Mouse (Mus musculus) hindbrain, embryonic 15.5 days (tissue): ENCODE data around the gene Kbtbd2. TPM values are rescaled to one million over a fixed set of nuclear protein-coding genes. Genes with fewer than 3 reads are reported as not detected.

Source experiments
- ATAC-seq: fragments of 200-750 bp; cut with Nextera tagmentation; 2 replicates; pipeline ENCODE4 v1.8.0; 2017; ENCODE audit warnings: low read depth, moderate number of reproducible peaks, moderate TSS enrichment; ENCODE audit not compliant: low FRiP score
- H3K27ac ChIP-seq: fragments of 300-500 bp; sonication (generic); replicated peaks from 2 replicates; pipeline ENCODE4 v1.5.1; 2015; ENCODE audit warnings: mild to moderate bottlenecking, inconsistent platforms
- H3K27me3 ChIP-seq: fragments of 300-500 bp; sonication (generic); 2 replicates; pipeline ENCODE4 v1.6.1; 2015; ENCODE audit warnings: control low read depth, inconsistent platforms
- H3K36me3 ChIP-seq: fragments of 300-500 bp; sonication (generic); 2 replicates; pipeline ENCODE4 v1.6.1; 2015; ENCODE audit warnings: control low read depth, inconsistent platforms
- H3K4me1 ChIP-seq: fragments of 300-500 bp; sonication (generic); replicated peaks from 2 replicates; pipeline ENCODE4 v1.6.1; 2015; ENCODE audit warnings: control low read depth, inconsistent platforms
- H3K4me2 ChIP-seq: fragments of 300-500 bp; sonication (generic); 2 replicates; pipeline ENCODE4 v1.6.1; 2015; ENCODE audit warnings: moderate library complexity, mild to moderate bottlenecking, inconsistent platforms
- H3K4me3 ChIP-seq: fragments of 300-500 bp; sonication (generic); 2 replicates; pipeline ENCODE4 v1.5.1; 2015; ENCODE audit warnings: mild to moderate bottlenecking, inconsistent platforms
- H3K9ac ChIP-seq: fragments of 300-500 bp; sonication (generic); 2 replicates; pipeline ENCODE4 v1.6.1; 2015; ENCODE audit warnings: inconsistent platforms
- H3K9me3 ChIP-seq: fragments of 300-500 bp; sonication (generic); 2 replicates; pipeline ENCODE4 v1.6.1; 2016; ENCODE audit warnings: control low read depth, inconsistent platforms
- WGBS: fragments of 180-500 bp; shearing (Covaris S2); methylation state at CpG from one replicate; pipeline ENCODE4 v1.1.7; 2015; 5-methylcytosine and 5-hydroxymethylcytosine counted together
- polyA plus RNA-seq: library from polyadenylated mRNA; unstranded; fragments of >200 nt; fragmentation: Nextera tagmentation; extraction: Ambion mirVana; gene quantifications from 2 replicates; pipeline ENCODE4 v1.2.1, GENCODE M21; 2015

The Kbtbd2 gene
- polyA plus RNA-seq, 1 experiment from 2014 or later = 32.0 TPM

DNA sequence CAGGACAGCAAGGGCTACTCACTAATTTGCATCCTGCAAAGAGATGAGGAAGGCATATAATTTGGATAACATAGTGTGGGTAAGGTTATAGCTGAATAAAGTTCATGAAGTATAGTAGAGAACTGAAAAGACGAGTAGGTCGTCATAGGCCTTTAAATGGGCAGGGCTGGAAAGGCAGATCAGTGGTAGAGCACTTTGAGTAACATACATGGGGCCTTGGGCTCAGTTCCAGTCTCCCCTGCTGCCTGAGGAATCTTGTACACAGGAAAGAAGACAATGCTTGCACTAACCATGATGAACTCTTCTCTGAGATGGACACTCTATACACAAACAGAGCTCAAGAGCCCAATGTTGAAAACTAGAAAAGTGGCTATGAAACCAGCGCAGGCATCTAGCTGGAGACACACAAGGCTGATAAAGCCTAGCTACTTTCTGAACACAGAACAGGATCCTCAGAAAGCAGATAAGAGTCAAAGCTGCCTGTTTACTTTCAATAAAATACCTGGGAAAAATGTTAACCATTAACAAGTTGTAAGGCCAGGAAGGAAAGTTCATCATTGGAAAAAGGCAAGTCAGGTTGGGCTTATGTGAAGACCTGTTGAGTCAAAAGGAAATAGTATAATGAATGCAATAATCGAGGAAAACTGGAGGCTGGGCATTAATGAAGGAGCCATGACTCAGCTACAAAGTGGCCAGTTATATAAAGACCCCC is 13.9 kb downstream of the Kbtbd2 start:
- Histone ChIP-seq H3K9me3 (no peaks in the 10 kb centered on the region), H3K27ac (no peak overlapping the region), H3K4me1 (0 out of 2 replicates have a peak, but pooled peaks cover 4% of the 10 kb centered on the region), H3K36me3 (peaks cover 22% of the 10 kb centered on the region), H3K27me3 (no peaks in the 10 kb centered on the region), H3K4me2 (no peak overlapping the region), H3K9ac (no peak overlapping the region), H3K4me3 (no peak overlapping the region)
- WGBS = 91% methylated on average over 4 of the region's 4 CpGs
- ATAC-seq = no peak

DNA sequence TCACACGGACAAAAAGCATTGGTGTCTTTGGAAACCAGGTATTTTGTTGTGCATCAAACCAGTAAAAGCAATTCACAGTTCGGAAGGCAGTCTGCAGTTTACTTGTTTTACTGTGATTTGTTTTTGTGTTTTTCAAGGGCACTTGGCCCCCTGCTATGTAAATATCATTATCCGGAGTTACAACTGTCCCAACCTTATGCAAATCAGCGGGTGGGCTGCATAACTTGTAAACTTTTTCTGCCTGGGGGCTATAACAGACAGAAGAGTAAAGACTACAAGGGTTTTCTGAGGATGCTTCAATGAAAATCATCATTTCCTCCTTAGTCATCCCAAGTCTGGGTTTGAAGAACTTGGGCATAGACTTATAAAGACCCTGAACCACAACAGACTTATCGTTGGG is 18.0 kb downstream of the Kbtbd2 start:
- Histone ChIP-seq H3K9ac (no peak overlapping the region), H3K36me3 (peaks cover 26% of the 10 kb centered on the region), H3K27ac (no peak overlapping the region), H3K9me3 (no peaks in the 10 kb centered on the region), H3K4me3 (no peak overlapping the region), H3K27me3 (no peaks in the 10 kb centered on the region), H3K4me2 (no peak overlapping the region), H3K4me1 (0 out of 2 replicates have a peak, but pooled peaks cover 4% of the 10 kb centered on the region)
- ATAC-seq = no peak
- WGBS = 93% methylated on average over 5 of the region's 5 CpGs

DNA sequence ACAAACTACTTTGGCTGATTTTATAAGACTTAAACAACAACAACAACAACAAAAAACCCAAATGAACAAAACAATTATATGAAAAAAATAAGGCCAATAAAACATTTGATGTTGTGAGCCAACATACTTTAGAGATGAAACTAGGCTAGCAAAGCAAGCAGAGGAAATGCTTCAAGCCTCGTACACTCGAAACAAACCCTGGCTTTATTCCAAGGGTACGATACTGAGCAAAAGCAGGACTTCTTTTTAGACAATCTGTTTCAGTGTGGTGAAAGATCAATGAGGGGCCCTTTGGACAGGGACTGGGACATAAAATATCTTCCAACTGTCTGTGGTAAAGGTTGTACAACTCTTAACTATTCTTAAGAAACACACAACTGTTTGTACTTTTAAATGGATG is 21.8 kb downstream of the Kbtbd2 start:
- no peak for ATAC-seq
- Histone ChIP-seq H3K36me3 (peaks cover 26% of the 10 kb centered on the region), H3K27me3 (no peaks in the 10 kb centered on the region), H3K4me1 (no peaks in the 10 kb centered on the region), H3K9me3 (no peaks in the 10 kb centered on the region), H3K4me2 (no peak overlapping the region), H3K4me3 (no peak overlapping the region), H3K9ac (no peak overlapping the region), H3K27ac (no peak overlapping the region)
- 58% methylated on average over 3 of the region's 3 CpGs for WGBS

DNA sequence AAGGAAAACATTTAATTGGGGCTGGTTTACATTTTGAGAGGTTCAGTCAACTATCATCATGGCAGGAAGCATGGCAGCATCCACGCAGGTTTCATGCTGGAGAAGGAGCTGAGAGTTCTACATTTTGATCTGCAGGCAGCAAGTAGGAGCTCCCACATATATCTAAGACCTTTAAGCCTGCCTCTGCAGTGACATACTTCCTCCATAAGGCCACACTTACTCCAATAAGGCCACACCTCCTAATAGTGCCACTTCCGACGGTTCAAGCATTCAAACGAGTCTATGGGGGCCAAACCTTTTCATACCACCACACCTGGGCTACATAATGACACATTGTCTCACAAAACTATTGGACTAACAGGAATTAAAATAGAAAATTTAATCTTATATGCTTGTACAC is 31.9 kb downstream of the Kbtbd2 start:
- no peaks in the 10 kb centered on the region for H3K9me3 ChIP-seq
- peaks cover 27% of the 10 kb centered on the region for H3K36me3 ChIP-seq
- 87% methylated on average over 4 of the region's 4 CpGs for WGBS
- ATAC-seq = 0 out of 2 replicates have a peak, but pooled peaks have one; percentile 24
- H3K4me2 ChIP-seq = no peak overlapping the region
- H3K27ac ChIP-seq = no peak overlapping the region
- no peaks in the 10 kb centered on the region for H3K27me3 ChIP-seq
- no peak overlapping the region for H3K4me3 ChIP-seq
- H3K4me1 ChIP-seq = no peaks in the 10 kb centered on the region
- no peak overlapping the region for H3K9ac ChIP-seq

DNA sequence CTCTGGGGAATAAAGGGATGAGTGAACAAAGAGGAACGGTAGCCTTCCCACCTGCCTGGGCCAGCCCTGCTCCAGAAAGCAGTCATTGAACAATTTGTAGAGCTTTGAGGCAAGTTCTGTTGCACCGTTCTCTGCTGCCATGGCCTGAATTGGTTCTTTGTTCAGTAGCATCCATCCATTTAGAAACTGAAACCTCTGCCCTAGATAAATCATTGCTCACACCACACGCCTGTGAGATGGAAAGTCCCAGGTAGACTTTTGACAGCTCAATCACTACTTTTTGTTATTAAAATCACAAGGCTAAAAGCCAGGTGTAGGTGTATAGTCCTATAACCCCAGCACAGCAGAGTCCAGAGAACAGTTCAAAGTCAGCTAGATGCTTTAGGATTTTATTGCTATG is 32.3 kb downstream of the Kbtbd2 start:
- Histone ChIP-seq H3K4me1 (no peaks in the 10 kb centered on the region), H3K4me3 (no peak overlapping the region), H3K36me3 (peaks cover 27% of the 10 kb centered on the region), H3K4me2 (no peak overlapping the region), H3K9me3 (no peaks in the 10 kb centered on the region), H3K27ac (no peak overlapping the region), H3K9ac (no peak overlapping the region), H3K27me3 (no peaks in the 10 kb centered on the region)
- ATAC-seq = no peak
- 69% methylated on average over 3 of the region's 3 CpGs for WGBS

DNA sequence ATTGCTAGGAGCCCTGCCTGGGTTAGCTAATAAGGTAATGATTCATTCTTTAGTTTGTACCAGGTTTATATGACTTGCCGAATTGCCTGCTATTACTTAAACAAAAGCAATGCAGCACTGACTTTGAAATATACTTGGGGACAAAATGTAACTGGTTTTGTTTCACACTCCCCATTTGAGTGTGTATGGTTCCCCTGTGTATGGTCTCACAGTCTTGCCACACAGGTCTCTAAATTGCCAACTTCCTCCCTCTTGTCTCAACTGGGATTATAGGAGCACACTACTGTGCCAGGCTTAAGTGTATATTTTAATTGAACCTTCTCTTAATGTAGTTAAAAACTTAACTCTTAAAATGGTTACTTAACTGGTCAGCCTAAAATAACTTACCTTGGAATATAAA is 38.3 kb downstream of the Kbtbd2 start:
- H3K27ac ChIP-seq = no peak overlapping the region
- no peak overlapping the region for H3K4me2 ChIP-seq
- H3K9me3 ChIP-seq = no peaks in the 10 kb centered on the region
- ATAC-seq = no peak
- no peaks in the 10 kb centered on the region for H3K27me3 ChIP-seq
- H3K4me1 ChIP-seq = no peaks in the 10 kb centered on the region
- 91% methylated on average over 1 of the region's 1 CpGs for WGBS
- no peak overlapping the region for H3K9ac ChIP-seq
- H3K4me3 ChIP-seq = no peak overlapping the region
- peaks cover 65% of the 10 kb centered on the region for H3K36me3 ChIP-seq

DNA sequence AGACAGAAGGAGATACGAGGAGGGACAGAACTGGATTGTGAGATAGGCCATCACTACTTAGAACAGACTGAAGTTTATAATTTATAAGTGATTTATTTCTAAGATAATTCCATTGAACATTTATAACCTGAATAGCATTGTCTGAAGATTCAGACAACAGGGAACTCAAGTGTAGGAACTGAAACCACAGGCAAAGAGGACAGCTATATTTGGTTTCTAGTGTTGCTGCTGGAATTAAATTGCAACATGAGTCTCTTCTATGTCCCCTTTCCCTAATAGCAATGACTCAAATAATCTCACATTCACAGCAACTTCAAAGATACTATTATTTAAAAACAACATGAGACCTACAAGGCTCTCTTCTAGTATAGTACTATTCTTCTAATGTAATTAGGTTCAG is 41.5 kb downstream of the Kbtbd2 start:
- 95% methylated on average over 1 of the region's 1 CpGs for WGBS
- no peak overlapping the region for H3K4me2 ChIP-seq
- H3K4me3 ChIP-seq = no peak overlapping the region
- H3K9ac ChIP-seq = no peak overlapping the region
- H3K4me1 ChIP-seq = no peaks in the 10 kb centered on the region
- H3K36me3 ChIP-seq = peaks cover 63% of the 10 kb centered on the region
- no peaks in the 10 kb centered on the region for H3K27me3 ChIP-seq
- H3K27ac ChIP-seq = no peak overlapping the region
- no peaks in the 10 kb centered on the region for H3K9me3 ChIP-seq
- ATAC-seq = no peak

DNA sequence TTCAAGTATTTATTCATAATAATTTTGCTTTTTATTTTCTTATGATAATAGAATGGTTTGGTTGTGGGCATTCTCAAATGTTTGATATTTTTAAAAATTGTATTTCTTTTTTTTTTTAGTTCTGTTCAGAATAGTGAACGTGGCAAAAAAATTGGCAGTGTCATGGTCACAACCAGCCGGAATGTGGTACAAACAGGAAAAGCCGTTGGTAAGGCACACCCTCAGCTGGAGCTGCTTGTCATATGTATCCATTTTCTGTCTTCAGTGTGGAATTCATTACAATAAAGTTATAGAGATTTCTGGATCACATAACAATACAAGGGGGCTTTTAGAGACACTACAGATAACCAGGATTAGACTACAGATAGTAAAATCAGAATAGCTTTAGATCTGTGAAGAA is 43.9 kb downstream of the Kbtbd2 start:
- H3K4me1 ChIP-seq = no peaks in the 10 kb centered on the region
- no peak overlapping the region for H3K27ac ChIP-seq
- H3K4me2 ChIP-seq = no peak overlapping the region
- no peaks in the 10 kb centered on the region for H3K27me3 ChIP-seq
- peaks cover 54% of the 10 kb centered on the region for H3K36me3 ChIP-seq
- no peak overlapping the region for H3K4me3 ChIP-seq
- no peaks in the 10 kb centered on the region for H3K9me3 ChIP-seq
- WGBS = 95% methylated on average over 3 of the region's 3 CpGs
- ATAC-seq = no peak
- H3K9ac ChIP-seq = no peak overlapping the region

DNA sequence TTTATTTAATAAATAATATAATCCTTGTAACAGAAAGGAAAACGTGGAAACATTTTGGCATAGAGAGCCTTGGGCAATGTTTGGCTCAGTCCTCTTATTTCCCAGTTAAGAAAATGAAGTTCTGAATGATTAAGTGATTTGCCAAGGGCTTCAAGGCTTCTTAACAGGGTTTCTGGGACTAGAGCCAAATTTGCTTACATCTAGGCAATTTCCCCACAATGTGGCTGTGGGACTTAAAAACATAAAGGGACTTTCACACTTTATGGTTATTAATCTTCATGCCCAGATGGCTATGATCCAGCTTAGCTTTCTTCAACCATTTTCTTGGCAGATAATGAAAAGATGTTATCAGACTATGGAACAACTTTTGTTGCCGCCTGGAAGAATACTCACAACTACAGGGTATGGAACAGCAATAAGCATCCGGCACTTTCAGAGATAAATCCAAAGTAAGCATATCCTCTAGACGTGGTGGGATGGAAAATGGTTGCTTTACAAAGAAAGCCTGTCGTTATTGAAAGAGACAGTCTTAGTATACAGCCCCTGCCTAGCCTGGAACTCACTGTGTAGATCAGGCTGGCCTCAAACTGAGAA is 51.6 kb downstream of the Kbtbd2 start:
- Histone ChIP-seq H3K4me2 (no peak overlapping the region), H3K27me3 (no peaks in the 10 kb centered on the region), H3K4me3 (no peak overlapping the region), H3K4me1 (no peaks in the 10 kb centered on the region), H3K27ac (no peak overlapping the region), H3K36me3 (peaks cover 32% of the 10 kb centered on the region), H3K9ac (no peak overlapping the region), H3K9me3 (no peaks in the 10 kb centered on the region)
- 46% methylated on average over 5 of the region's 5 CpGs for WGBS
- peak; percentile 74; the same call in 1 of the 2 replicates for ATAC-seq

DNA sequence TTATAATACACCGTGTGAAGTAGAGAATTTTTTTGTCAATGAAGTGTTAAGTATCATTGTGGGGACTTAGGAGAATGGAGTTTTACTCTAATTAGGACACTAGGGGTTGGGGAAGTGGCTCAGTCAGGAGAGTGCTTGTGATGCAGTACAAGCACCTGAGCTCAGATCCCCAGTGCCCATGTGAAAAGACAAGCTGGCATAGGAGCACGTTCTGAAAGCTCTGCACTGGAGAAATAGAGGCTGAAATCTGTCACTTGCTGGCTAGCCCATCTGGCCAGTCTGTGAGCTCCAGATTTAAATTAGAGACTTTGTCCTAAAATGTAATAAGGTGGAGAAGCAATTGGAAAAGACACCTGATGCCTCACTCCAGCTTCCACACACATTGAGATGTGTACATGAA is 65.1 kb downstream of the Kbtbd2 start:
- no peak for ATAC-seq
- Histone ChIP-seq H3K27ac (no peak overlapping the region), H3K4me3 (no peak overlapping the region), H3K9ac (no peak overlapping the region), H3K4me2 (no peak overlapping the region), H3K36me3 (peaks cover 70% of the 10 kb centered on the region), H3K27me3 (no peaks in the 10 kb centered on the region), H3K9me3 (no peaks in the 10 kb centered on the region), H3K4me1 (no peaks in the 10 kb centered on the region)
- 66% methylated on average over 2 of the region's 2 CpGs for WGBS
